Mouse (Mus musculus) left cerebral cortex, postnatal 4 days (tissue): ENCODE measurements around the gene Fstl3. TPM values are rescaled to one million over a fixed set of nuclear protein-coding genes. Genes with fewer than 3 reads are reported as not detected.
A peak's percentile ranks its signal among the peaks of the same experiment; 100 is the strongest.

Experiments used
- DNase-seq: peaks from one replicate; pipeline ENCODE4 v3.0.0-alpha.2; 2022
- intact Hi-C: fragments of 180-260 bp; cut with DNase I; formaldehyde crosslinking; loops from one replicate; pipeline ENCODE4 v1.15.1; 2025
- total RNA-seq, 2 experiments: library from RNA; stranded (reverse); gene quantifications; 2 replicates each; pipeline ENCODE4 v1.2.3; 2021

The Fstl3 gene
- total RNA-seq, result 1 to 10 TPM; 2.5 to 3.2 TPM

GRCm38 (mm10) chr10:79777103-79777531 lies at the start of gene Fstl3:
TSS of gene Fstl3 (plus strand) at chr10:79777272.
- no peak for DNase-seq
- intact Hi-C loops, result no loop called here

GRCm38 (mm10) chr10:79728323-79729249 lies 48.5 kb upstream of the Fstl3 start:
- intact Hi-C loops, result no loop called here
- no peak for DNase-seq

- peak; percentile 63 for DNase-seq
- intact Hi-C loops, result no loop called here
Observed at GRCm38 (mm10) chr10:79729357-79729965, 47.6 kb upstream of the Fstl3 start.

DNA sequence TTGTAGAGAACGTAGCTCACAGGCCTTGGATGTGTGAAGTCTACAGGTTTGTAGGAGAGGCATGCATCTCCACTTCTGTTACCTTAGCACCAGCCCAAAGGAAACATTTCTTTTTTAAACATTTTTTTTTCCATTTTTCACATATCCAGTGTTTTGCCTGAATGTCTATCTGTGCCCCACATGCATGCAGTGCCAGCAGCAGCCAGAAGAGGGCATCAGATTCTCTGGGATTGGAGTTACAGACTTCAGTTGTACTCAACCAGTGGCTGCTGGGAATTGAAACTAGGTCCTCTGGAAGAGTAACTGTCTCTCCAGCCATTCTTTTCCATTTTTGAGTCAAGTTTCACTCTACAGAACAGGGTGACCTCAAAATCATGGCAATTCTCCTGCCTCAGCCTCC lies 44.6 kb upstream of the Fstl3 start:
- no peak for DNase-seq
- intact Hi-C loops, result loop anchor here (10.0 kb wide), 1 partner anchor 1822 kb away; the partner anchor contains the start of gene Aes

DNA sequence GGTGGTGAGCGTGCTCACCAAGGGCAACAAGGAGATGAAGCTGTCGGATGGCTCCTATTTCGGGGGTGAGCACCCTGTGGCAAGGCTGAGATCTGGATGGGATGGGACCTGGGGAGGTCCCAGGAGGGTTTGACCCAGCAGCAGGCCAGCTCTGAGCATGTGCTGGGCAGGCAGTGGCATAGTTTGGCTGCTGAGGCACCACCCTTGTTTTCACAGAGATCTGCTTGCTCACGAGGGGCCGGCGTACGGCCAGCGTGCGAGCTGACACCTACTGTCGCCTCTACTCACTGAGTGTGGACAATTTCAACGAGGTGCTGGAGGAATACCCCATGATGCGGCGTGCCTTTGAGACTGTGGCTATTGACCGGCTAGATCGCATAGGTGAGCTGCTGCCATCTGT lies 43.2 kb upstream of the Fstl3 start:
- intact Hi-C loops, result loop anchor here (10.0 kb wide), 1 partner anchor 1821 kb away; the partner anchor contains the start of gene Aes
- no peak for DNase-seq

- intact Hi-C loops, result loop anchor here (10.0 kb wide), 1 partner anchor 1819 kb away; the partner anchor contains the start of gene Aes
- DNase-seq, result no peak
Observed at GRCm38 (mm10) chr10:79735361-79735760, 41.7 kb upstream of the Fstl3 start.

- intact Hi-C loops, result loop anchor here (10.0 kb wide), 1 partner anchor 1818 kb away; the partner anchor contains the start of gene Aes
- no peak for DNase-seq
Observed at GRCm38 (mm10) chr10:79736706-79737105, 40.4 kb upstream of the Fstl3 start.

GRCm38 (mm10) chr10:79738259-79738658 lies 38.8 kb upstream of the Fstl3 start:
- intact Hi-C loops, result loop anchor here (10.0 kb wide), 1 partner anchor 1817 kb away; the partner anchor contains the start of gene Aes
- no peak for DNase-seq

DNA sequence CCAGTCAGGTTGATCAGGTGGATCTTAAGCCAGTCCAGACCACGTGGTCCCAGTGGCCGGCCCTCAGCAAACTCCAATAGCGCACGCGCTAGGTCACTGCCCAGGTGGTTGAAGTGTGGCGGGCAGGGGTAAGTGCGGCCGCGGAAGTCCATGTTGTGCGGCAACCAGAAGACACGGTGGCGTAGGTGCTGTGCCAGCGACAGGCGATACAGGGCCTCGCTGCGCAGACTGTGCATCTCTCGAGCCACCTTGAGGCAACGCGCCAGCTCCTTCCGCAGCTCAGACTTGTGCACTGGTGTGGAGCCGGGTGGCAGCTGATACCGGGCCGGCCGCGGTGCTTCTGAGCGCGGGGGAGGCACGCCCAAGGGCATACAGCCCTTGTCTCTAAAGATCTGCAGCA lies 37.8 kb upstream of the Fstl3 start:
- intact Hi-C loops, result loop anchor here (10.0 kb wide), 1 partner anchor 1816 kb away; the partner anchor contains the start of gene Aes
- no peak for DNase-seq

GRCm38 (mm10) chr10:79740863-79741262 lies 36.2 kb upstream of the Fstl3 start:
- no peak for DNase-seq
- intact Hi-C loops, result no loop called here

DNA sequence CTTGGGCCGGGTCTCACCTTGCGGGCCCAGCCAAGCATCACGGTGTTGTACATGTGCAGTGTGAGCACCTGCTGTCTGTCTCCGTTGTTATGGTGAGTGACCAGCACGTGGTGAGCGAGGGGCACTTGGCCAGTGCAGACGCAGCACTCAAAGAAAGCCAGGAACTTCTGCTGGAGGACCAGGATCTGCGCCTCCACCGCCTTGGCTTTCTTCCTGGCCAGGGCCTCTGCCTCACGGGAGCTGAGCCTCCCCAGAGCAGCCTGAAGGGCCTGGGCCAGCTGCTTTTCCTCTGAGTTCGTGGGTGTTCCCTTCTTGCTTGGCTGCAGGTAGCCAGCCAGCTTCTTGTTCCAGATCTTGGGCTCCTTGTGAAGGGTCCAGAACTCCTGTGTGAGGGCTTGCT lies 33.9 kb upstream of the Fstl3 start:
- intact Hi-C loops, result no loop called here

GRCm38 (mm10) chr10:79743650-79744365 lies 33.3 kb upstream of the Fstl3 start:
- DNase-seq, result no peak
- intact Hi-C loops, result no loop called here

More for the DNA sequence above, 33.9 kb upstream of the Fstl3 start:
- DNase-seq, result no peak

DNA sequence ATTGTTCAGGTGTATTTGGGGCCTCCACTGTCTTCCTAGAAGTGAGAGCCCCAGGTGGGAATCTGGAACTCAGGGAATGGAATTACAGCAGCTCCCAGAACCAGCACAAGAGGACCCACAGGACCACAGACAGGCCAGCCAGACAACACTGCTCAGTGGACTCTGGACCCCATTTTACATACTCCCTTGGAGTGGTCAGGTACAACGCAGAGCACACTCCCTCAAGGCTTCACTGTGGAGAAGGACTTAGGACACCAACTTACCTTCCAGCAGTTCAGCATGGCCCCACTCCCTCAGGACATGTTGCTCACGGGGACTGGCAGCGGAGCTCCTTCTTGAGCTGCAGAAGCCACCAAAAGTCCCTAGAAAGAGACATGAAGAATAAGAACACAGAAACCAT lies 31.7 kb upstream of the Fstl3 start:
- DNase-seq, result no peak
- intact Hi-C loops, result no loop called here

DNA sequence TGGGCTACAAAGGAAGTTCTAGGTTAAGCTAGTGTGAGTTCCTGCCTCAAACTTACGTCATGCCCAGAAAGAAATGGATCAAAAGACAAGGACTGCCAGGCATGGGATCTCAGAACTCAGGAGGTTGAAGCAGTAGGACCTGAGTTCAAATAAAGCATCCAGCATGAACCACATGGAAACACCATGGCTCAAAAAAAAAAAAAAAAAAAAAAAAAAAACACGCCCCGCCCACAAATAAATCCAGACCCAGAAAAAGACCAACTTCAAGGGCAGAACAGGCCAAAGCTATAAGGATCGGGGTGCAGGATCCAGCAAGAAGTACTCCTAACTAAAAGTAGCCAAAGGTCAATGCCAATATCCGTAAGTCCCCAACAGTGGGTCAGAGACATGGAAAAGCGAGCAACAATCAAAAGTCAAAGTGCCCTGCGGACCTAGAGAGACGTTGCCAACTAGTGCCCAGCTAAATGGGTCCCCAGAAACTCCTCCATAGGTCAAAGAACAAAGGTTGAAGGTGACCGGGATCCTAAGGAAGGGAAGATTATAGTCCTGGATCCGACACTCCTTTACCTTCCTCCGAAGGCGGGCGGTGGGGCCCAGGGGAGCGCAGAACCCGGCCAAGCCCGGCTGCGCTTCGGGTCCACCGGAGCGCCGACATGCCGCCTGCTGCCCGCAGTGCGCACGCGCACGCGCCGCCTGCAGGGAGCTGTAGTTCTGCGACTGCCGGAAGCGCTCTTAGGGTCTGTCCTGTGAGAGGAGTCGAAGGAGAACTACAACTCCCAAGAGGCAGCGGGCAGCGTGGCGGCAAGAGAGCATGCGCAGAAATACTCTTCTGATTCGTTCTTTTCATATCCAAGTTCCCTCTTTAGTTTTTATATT lies 30.9 kb upstream of the Fstl3 start, which contains the start of gene Polrmt:
Gene Polrmt, minus strand, starts transcription at position 684 of the 876 bp plus-strand sequence.
- intact Hi-C loops, result no loop called here
- DNase-seq, result peak; percentile 97

GRCm38 (mm10) chr10:79746774-79747151 lies 30.3 kb upstream of the Fstl3 start:
- no peak for DNase-seq
- intact Hi-C loops, result no loop called here

GRCm38 (mm10) chr10:79748496-79748895 lies 28.6 kb upstream of the Fstl3 start:
- no peak for DNase-seq
- intact Hi-C loops, result no loop called here

GRCm38 (mm10) chr10:79754856-79755516 lies 22.1 kb upstream of the Fstl3 start, which contains the start of gene Fgf22:
TSS of gene Fgf22 (plus strand) at chr10:79755076.
- intact Hi-C loops, result no loop called here

GRCm38 (mm10) chr10:79755854-79756253 lies 21.2 kb upstream of the Fstl3 start:
- intact Hi-C loops, result no loop called here
- DNase-seq, result no peak

More at GRCm38 (mm10) chr10:79754856-79755516, 22.1 kb upstream of the Fstl3 start, which contains the start of gene Fgf22:
- peak; percentile 59 for DNase-seq

GRCm38 (mm10) chr10:79756660-79757059 lies 20.4 kb upstream of the Fstl3 start:
- intact Hi-C loops, result no loop called here
- DNase-seq, result no peak
